Mouse (Mus musculus) midbrain, embryonic 15.5 days (tissue): ENCODE results near the gene Carnmt1. TPM values are rescaled to one million over a fixed set of nuclear protein-coding genes. Genes with fewer than 3 reads are reported as not detected.

ENCODE experiments used
- ATAC-seq: fragments of 200-750 bp; cut with Nextera tagmentation; replicated peaks from 2 replicates; pipeline ENCODE4 v1.8.0; 2017; ENCODE audit warnings: moderate TSS enrichment
- H3K27ac ChIP-seq: fragments of 300-500 bp; sonication (generic); 2 replicates; pipeline ENCODE4 v1.5.1; 2015; ENCODE audit warnings: mild to moderate bottlenecking, inconsistent platforms
- H3K27me3 ChIP-seq: fragments of 300-500 bp; sonication (generic); replicated peaks from 2 replicates; pipeline ENCODE4 v1.6.1; 2015; ENCODE audit warnings: inconsistent platforms
- H3K36me3 ChIP-seq: fragments of 300-500 bp; sonication (generic); replicated peaks from 2 replicates; pipeline ENCODE4 v1.6.1; 2015; ENCODE audit warnings: inconsistent platforms
- H3K4me1 ChIP-seq: fragments of 300-500 bp; sonication (generic); 2 replicates; pipeline ENCODE4 v1.6.1; 2015; ENCODE audit warnings: inconsistent platforms
- H3K4me2 ChIP-seq: fragments of 300-500 bp; sonication (generic); 2 replicates; pipeline ENCODE4 v1.6.1; 2015; ENCODE audit warnings: inconsistent platforms, mild to moderate bottlenecking, moderate library complexity
- H3K4me3 ChIP-seq: fragments of 300-500 bp; sonication (generic); 2 replicates; pipeline ENCODE4 v1.5.1; 2015; ENCODE audit warnings: mild to moderate bottlenecking, inconsistent platforms
- H3K9ac ChIP-seq: fragments of 300-500 bp; sonication (generic); 2 replicates; pipeline ENCODE4 v1.6.1; 2015; ENCODE audit warnings: mild to moderate bottlenecking, inconsistent platforms
- H3K9me3 ChIP-seq: fragments of 300-500 bp; sonication (generic); 2 replicates; pipeline ENCODE4 v1.6.1; 2016; ENCODE audit warnings: inconsistent platforms
- WGBS: fragments of 180-500 bp; shearing (Covaris S2); methylation state at CpG from one replicate; pipeline ENCODE4 v1.1.7; 2015; ENCODE audit warnings: mixed read lengths; 5-methylcytosine and 5-hydroxymethylcytosine counted together
- polyA plus RNA-seq: library from polyadenylated mRNA; unstranded; fragments of >200 nt; fragmentation: Nextera tagmentation; extraction: Ambion mirVana; gene quantifications from 2 replicates; pipeline ENCODE4 v1.2.1, GENCODE M21; 2015

Carnmt1 gene
- polyA plus RNA-seq, result 11.2 and 13.6 TPM in 2 replicates

DNA sequence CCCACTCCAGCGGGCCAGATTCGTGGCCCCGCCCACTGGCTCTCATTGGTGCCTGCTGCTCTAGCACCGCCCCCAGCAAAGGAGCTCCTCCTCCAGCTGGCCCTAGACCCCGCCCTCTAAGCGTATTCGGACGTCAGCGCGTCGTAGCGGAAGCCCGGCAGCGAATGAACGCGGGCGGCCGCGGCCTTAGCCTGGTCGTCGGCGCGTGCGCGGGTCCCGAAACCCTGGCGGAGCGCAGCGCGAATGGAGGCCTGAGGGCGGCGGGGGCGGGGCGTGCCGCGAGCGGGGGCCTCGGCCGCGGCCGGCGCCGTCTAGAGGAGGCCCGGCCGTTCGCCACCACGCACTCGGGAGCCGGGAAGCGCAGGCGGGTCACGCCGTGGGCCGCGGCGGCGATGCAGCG lies at the start of gene Carnmt1:
Gene Carnmt1 (plus strand): TSS at position 157 of the 400 bp plus-strand sequence.
- peak within 1 kb of the TSS; percentile 73 for H3K4me3 ChIP-seq
- no peaks in the 10 kb centered on the region for H3K9me3 ChIP-seq
- under 1% methylated on average over 57 of the region's 58 CpGs for whole genome bisulfite sequencing
- peak within 1 kb of the TSS; percentile 55 for H3K4me2 ChIP-seq
- peak within 1 kb of the TSS; percentile 61 for H3K9ac ChIP-seq
- H3K27me3 ChIP-seq, result no peaks in the 10 kb centered on the region
- peak within 1 kb of the TSS; percentile 78 for H3K27ac ChIP-seq
- H3K36me3 ChIP-seq, result no peaks in the 10 kb centered on the region
- peaks cover 21% of the 10 kb centered on the region for H3K4me1 ChIP-seq
- peak; percentile 99 for ATAC-seq

DNA sequence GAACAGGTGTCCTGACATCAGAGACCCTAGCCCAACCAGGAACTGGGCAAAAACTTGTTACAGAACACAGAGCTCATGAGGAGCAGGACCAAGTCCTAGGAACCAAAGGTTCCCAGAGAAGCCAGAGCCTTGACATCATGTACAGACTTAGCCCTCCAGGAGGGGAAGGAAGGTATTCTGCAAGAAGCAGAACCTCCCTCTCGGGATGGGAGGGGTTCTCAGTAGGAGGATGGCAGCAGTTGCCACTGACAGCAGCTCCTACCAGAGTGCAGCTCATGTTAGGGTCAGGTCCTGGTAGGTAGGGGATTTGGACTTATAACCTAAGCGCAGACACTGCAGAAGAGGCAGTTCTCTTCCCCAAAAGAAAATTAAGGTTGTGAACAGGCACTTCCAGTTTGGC lies 46.7 kb upstream of the Carnmt1 start:
- WGBS, result 76% methylated on average over 2 of the region's 2 CpGs
- Histone ChIP-seq H3K4me1 (no peaks in the 10 kb centered on the region), H3K36me3 (no peaks in the 10 kb centered on the region), H3K9me3 (no peaks in the 10 kb centered on the region), H3K4me3 (no peak overlapping the region), H3K27me3 (no peaks in the 10 kb centered on the region), H3K27ac (no peak overlapping the region), H3K4me2 (no peak overlapping the region), H3K9ac (no peak overlapping the region)
- no peak for ATAC-seq

DNA sequence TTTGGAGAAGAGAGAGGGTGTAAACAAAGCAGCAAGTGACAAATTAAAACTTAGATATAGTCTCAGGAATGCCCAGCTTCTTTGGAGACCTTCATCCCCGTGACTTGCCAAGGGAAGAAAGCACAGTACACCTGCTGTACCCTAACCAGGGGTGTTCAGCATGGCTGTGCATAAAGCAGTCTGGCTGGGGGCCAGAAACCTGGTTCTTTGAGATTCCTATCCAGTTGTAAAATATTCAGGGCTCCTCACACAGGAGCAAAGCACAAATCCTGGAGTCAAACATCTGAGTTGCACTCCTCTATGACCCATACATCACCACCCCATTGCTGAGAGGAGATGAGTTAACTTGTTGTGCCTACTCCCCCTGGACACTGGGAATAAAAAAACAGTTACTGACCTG lies 41.0 kb upstream of the Carnmt1 start:
- Histone ChIP-seq H3K9ac (no peak overlapping the region), H3K4me1 (peaks cover 12% of the 10 kb centered on the region), H3K27ac (no peak overlapping the region), H3K4me3 (no peak overlapping the region), H3K4me2 (0 out of 2 replicates have a peak overlapping the region, but pooled peaks have one; percentile 99), H3K36me3 (no peaks in the 10 kb centered on the region), H3K9me3 (no peaks in the 10 kb centered on the region), H3K27me3 (peaks cover 6% of the 10 kb centered on the region; the same call in 1 of the 2 replicates)
- ATAC-seq, result no peak
- 55% methylated on average over 1 of the region's 1 CpGs for WGBS

DNA sequence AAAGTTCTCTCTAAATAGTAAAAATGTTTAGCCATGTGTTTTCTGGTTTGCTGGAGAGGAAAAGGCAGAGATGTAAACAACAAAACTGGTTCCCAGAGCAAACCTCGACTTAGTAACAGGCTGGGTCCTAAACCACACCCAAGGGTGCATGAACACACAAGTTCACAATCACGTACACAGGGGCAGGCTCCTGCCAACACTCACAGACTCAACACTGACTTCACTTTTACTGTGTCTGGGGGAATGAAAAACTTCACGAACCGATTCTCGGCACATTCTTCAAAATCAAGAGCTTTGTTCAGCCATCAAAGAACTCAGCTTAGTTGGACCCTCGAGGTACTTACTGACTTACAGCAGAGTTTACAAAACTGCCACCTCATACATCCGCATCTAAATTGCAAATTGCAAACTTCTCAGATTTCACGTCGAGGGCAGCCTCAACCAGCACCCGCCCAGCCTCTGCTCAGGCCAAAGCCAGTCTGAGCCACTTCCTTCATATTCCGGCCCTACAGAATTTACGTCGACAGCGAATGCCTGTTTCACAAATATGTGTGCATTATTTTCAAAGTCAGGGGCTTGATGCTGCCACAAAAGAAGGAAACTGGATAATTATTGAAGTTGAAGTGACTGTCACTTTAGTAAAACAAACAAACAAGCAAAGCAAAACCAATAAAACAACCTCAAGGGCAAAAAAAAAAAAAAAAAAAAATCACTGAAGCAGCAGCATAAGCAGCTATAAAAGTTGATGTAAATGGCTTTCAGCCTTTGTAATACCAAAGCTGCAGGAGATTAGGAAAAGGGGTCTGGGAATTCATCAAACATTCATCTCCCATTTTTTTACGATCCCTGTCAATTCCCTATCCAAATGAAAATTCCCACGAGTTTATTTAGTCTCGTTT lies 40.1 kb upstream of the Carnmt1 start:
- H3K4me3 ChIP-seq, result peak overlapping the region; percentile 61
- 9% methylated on average over 17 of the region's 17 CpGs for WGBS
- no peak overlapping the region for H3K27ac ChIP-seq
- H3K9me3 ChIP-seq, result no peaks in the 10 kb centered on the region
- peak overlapping the region; percentile 99 for H3K4me2 ChIP-seq
- H3K4me1 ChIP-seq, result peaks cover 12% of the 10 kb centered on the region
- no peaks in the 10 kb centered on the region for H3K36me3 ChIP-seq
- no peak for ATAC-seq
- no peak overlapping the region; the same call in 1 of the 2 replicates for H3K9ac ChIP-seq
- H3K27me3 ChIP-seq, result peaks cover 6% of the 10 kb centered on the region; the same call in 1 of the 2 replicates

DNA sequence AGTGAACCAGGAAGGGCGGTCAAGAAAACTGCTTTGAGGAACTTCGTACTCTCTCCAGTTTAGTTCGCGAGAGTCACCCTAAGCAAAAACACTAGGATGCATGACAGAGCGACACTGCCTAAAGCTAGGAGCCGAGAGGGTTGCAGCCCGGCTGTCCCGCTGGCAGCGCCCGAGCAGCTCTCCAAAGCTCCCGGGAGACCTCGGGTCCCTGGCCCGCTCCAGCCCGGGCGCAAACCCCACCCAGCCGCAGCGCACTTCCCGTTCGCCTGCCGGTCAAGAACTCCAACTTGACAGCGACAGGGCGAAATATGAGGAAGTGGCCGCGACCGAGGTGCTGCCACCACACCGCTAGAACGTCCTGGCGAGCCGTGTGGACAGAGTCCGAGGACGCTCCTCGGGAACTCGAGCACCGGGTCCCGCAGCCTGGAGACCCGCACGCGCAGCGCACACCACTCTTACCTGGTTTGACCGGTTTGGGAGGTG lies 39.4 kb upstream of the Carnmt1 start:
- ATAC-seq, result peak; percentile 69
- H3K27ac ChIP-seq, result peak overlapping the region; percentile 50

DNA sequence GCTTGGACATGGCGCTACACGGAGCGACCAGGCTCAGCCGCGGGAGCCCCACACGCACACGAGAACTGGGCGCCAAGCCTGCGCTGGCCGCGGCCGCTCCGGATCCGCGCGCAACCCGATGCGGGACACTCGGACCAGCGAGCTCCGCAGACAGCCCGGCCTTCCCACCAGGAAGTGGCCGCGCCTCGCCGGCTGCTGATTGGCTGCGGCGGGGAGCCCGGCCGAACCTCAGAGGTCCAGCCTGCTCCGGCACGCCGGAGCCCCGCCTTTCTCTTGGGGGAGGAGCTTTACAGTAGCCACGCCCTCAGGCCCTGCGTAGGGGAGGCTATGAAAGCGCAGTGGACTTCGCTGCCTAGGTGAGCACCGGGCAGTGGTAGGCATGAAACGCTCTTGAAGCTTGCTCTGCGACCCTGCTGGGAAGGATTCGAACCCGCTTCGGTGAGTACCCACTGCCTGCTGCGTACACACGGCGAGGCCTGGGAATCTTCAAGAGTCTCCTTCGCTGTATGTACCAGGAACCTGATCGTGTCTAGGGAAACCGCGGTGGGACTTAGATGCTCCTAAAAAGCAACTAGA lies 38.8 kb upstream of the Carnmt1 start, which contains the start of the genes Ostf1 and Nmrk1:
Gene Ostf1 (minus strand): TSS at position 180 of the 576 bp plus-strand sequence.
Gene Nmrk1 (plus strand): TSS at position 307 of the 576 bp plus-strand sequence.
- H3K9ac ChIP-seq, result peak within 1 kb of the TSS; percentile 46
- H3K4me3 ChIP-seq, result peak within 1 kb of the TSS; percentile 61
- peak within 1 kb of the TSS; percentile 50 for H3K27ac ChIP-seq
- peaks cover 6% of the 10 kb centered on the region; the same call in 1 of the 2 replicates for H3K27me3 ChIP-seq
- H3K4me2 ChIP-seq, result peak within 1 kb of the TSS; percentile 99
- no peaks in the 10 kb centered on the region for H3K9me3 ChIP-seq
- WGBS, result under 1% methylated on average over 51 of the region's 51 CpGs
- peak; percentile 99 for ATAC-seq
- no peaks in the 10 kb centered on the region for H3K36me3 ChIP-seq
- H3K4me1 ChIP-seq, result peaks cover 12% of the 10 kb centered on the region

More for the DNA sequence above, 39.4 kb upstream of the Carnmt1 start:
- Histone ChIP-seq H3K4me2 (peak overlapping the region; percentile 99), H3K27me3 (peaks cover 6% of the 10 kb centered on the region; the same call in 1 of the 2 replicates), H3K4me3 (peak overlapping the region; percentile 61), H3K36me3 (no peaks in the 10 kb centered on the region), H3K9me3 (no peaks in the 10 kb centered on the region), H3K4me1 (peaks cover 12% of the 10 kb centered on the region), H3K9ac (peak overlapping the region; percentile 46)
- under 1% methylated on average over 40 of the region's 40 CpGs for WGBS

DNA sequence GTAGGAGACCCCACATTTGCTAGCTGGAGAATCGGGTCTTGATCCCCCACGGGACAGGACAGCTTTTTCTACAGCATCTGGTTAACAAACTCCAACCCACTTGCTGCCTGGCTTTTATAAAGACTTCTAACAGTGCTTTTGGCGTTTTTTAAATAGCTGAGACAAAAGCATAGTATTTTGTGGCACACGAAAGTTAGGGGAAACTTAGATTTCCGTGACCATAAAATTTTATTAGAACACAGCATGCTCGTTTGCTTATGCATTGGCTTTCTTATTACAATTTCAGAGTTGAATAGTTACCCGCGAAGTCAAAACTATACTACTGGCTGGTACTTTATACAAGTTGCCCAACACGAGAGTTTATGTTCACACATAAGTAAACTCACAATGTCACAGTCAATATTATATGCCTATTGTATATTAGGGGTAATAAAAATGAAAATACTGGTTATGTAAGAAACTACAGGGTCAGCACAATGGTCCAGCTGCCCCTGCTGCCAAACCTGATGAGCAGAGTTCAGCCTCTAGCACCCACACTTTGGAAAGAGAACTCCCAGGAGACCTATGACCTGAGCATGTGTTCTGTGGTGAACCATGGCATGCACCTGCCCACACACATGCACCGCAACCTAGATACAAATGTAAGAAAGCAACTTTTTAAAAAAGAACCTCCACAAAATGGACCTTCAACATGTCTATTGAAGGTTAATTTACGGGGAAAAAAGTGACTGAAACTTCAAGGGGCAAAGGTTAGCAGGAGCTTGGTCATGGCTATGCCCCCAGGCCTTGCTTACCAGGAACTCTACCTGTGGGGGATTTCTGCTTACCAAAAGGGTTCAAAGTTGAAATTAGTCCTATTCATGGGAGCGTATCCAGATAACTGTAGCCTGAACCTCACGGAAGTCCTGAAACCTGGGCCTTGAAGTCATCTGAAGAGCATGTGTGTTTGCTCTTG lies 38.1 kb upstream of the Carnmt1 start:
- H3K4me1 ChIP-seq, result peaks cover 12% of the 10 kb centered on the region
- H3K4me2 ChIP-seq, result peak overlapping the region; percentile 99
- H3K9ac ChIP-seq, result peak overlapping the region; percentile 46
- no peaks in the 10 kb centered on the region for H3K36me3 ChIP-seq
- H3K4me3 ChIP-seq, result peak overlapping the region; percentile 61
- H3K9me3 ChIP-seq, result no peaks in the 10 kb centered on the region
- peaks cover 6% of the 10 kb centered on the region; the same call in 1 of the 2 replicates for H3K27me3 ChIP-seq
- no peak for ATAC-seq
- WGBS, result 67% methylated on average over 13 of the region's 13 CpGs
- H3K27ac ChIP-seq, result no peak overlapping the region

DNA sequence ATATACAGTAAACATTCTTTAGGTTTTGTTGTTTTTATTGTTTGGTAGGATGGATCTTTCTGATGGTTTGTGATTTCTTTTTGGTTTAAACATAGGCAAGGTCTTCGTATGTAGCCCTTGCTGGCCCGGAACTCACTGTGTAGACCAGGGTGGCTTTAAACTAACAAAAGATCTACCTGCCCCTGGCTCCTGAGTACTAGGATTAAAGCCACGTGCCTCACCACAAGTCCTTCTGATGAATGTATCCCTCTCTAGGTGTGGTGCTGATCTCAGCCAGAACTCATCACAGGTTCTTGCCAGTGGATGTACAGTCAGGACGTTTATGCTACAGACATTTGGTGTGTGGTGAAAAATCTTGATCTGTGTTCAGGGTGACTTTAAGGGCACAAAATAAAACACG lies 32.6 kb upstream of the Carnmt1 start:
- no peak for ATAC-seq
- H3K27ac ChIP-seq, result no peak overlapping the region
- no peak overlapping the region for H3K9ac ChIP-seq
- 82% methylated on average over 5 of the region's 5 CpGs for WGBS
- no peaks in the 10 kb centered on the region for H3K27me3 ChIP-seq
- no peak overlapping the region for H3K4me3 ChIP-seq
- H3K9me3 ChIP-seq, result no peaks in the 10 kb centered on the region
- no peaks in the 10 kb centered on the region for H3K36me3 ChIP-seq
- H3K4me2 ChIP-seq, result no peak overlapping the region
- no peaks in the 10 kb centered on the region for H3K4me1 ChIP-seq

DNA sequence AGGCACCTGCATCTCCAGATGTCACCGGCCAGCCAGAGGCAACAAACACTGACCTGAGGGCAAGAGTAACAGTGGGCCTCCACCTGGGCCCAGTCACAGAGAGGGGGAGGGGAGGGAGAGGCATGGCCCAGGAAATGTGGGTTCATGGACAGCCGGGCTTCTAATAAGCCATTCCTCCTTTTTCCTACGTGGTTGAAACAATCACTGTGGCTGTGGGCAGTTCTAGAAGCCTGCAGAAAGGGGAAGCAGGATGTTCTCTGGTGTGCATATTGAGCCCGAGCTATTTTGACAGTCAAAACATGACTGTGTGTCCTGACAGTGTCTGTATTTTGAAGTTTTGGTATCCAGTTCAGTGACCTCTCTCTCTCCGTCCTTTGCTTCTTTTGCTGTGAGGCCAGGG lies 31.6 kb upstream of the Carnmt1 start:
- H3K36me3 ChIP-seq, result no peaks in the 10 kb centered on the region
- no peak overlapping the region for H3K27ac ChIP-seq
- H3K4me1 ChIP-seq, result no peaks in the 10 kb centered on the region
- H3K9ac ChIP-seq, result no peak overlapping the region
- no peak for ATAC-seq
- H3K27me3 ChIP-seq, result no peaks in the 10 kb centered on the region
- no peak overlapping the region for H3K4me3 ChIP-seq
- no peaks in the 10 kb centered on the region for H3K9me3 ChIP-seq
- 65% methylated on average over 5 of the region's 5 CpGs for WGBS
- H3K4me2 ChIP-seq, result no peak overlapping the region

DNA sequence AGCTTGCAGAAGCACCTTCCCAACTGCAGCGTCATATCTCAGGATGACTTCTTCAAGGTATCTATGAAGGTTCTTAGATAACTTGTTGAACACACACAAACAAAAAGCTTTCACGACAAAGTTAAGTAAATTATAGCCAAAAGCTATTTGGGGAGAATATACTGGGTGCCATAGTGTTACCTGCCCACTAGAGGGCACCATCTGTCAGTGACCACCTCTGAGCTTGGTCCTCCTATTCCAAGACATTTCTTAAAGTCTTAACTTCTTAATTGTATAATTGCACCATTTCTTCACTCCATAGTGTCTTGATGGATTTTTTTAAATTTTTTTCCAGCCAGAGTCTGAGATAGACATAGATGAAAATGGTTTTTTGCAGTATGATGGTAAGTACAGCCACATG lies 31.0 kb upstream of the Carnmt1 start:
- no peak overlapping the region for H3K4me3 ChIP-seq
- no peak overlapping the region for H3K9ac ChIP-seq
- no peak overlapping the region for H3K4me2 ChIP-seq
- H3K27ac ChIP-seq, result no peak overlapping the region
- H3K27me3 ChIP-seq, result no peaks in the 10 kb centered on the region
- no peaks in the 10 kb centered on the region for H3K36me3 ChIP-seq
- no peaks in the 10 kb centered on the region for H3K9me3 ChIP-seq
- no peak for ATAC-seq
- H3K4me1 ChIP-seq, result no peaks in the 10 kb centered on the region
- 27% methylated on average over 2 of the region's 2 CpGs for WGBS

DNA sequence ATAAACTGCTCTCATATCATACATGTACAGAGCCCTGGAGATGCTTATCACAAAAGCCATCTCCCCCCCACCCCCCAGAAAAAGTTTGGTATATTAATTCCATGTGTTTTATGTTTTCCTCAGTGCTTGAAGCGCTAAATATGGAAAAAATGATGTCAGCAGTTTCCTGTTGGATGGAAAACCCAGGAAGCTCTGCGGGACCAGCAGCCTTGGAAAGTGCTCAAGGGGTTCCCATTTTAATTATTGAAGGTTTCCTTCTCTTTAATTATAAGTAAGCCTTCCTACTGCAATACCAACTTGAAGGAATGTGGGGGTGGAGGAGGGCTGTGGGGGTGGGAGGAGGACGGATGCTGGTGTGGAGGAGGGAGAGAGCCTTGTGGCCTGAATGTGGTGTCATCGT lies 29.6 kb upstream of the Carnmt1 start:
- Histone ChIP-seq H3K9ac (no peak overlapping the region), H3K27me3 (no peaks in the 10 kb centered on the region), H3K4me1 (no peaks in the 10 kb centered on the region), H3K9me3 (no peaks in the 10 kb centered on the region), H3K36me3 (no peaks in the 10 kb centered on the region), H3K4me2 (no peak overlapping the region), H3K4me3 (no peak overlapping the region), H3K27ac (no peak overlapping the region)
- ATAC-seq, result no peak
- 86% methylated on average over 4 of the region's 4 CpGs for WGBS
